Mouse (Mus musculus) CH12.LX (cell line): Measurements from ENCODE around the gene Coro6. TPM values are rescaled to one million over a fixed set of nuclear protein-coding genes. Genes with fewer than 3 reads are reported as not detected.
A peak's percentile ranks its signal among the peaks of the same experiment; 100 is the strongest.

Experiments
- DNase-seq: peaks from one replicate; pipeline ENCODE4 v3.0.0-alpha.2; 2013; ENCODE audit errors: extremely low read depth
- H3K27ac ChIP-seq: 2 replicates; pipeline ENCODE4 v1.5.1; 2012; ENCODE audit warnings: low read depth, mild to moderate bottlenecking, control low read depth, moderate library complexity; ENCODE audit not compliant: insufficient read depth
- H3K27me3 ChIP-seq: replicated peaks from 2 replicates; pipeline ENCODE3; 2012; ENCODE audit warnings: inconsistent platforms
- H3K36me3 ChIP-seq, 2 experiments: replicated peaks in 1 of 2; 2 replicates each; pipeline versions ENCODE3 to v1.6.1; 2012; ENCODE audit warnings: inconsistent platforms in 1 of 2, low read length in 1 of 2, mild to moderate bottlenecking in 1 of 2, mixed read lengths in 1 of 2, moderate library complexity in 1 of 2; ENCODE audit not compliant: control insufficient read depth in 1 of 2, insufficient read depth in 1 of 2
- H3K4me1 ChIP-seq, 2 experiments: 2 replicates each; pipeline ENCODE4 v1.6.1; 2012; ENCODE audit warnings: inconsistent platforms in 1 of 2, moderate library complexity in 1 of 2; ENCODE audit not compliant: insufficient read depth in 2 of 2, control insufficient read depth in 1 of 2
- H3K4me2 ChIP-seq: 2 replicates; pipeline ENCODE4 v1.6.1; 2012; ENCODE audit warnings: low read depth, mild to moderate bottlenecking, control low read depth; ENCODE audit not compliant: poor library complexity, insufficient read depth, severe bottlenecking
- H3K4me3 ChIP-seq, 3 experiments: fragments of 150-350 bp in 1 of 3; sonication (generic) in 1 of 3; replicated peaks in 1 of 3; 2 replicates each; pipeline versions ENCODE3 to v1.5.1; 2011 to 2012; ENCODE audit warnings: low read depth in 2 of 3, low read length in 2 of 3, mild to moderate bottlenecking in 2 of 3, moderate library complexity in 2 of 3, control low read depth in 1 of 3, improper control_type of control experiment in 1 of 3, inconsistent platforms in 1 of 3, mixed read lengths in 1 of 3; ENCODE audit not compliant: poor library complexity in 1 of 3
- H3K79me2 ChIP-seq: replicated peaks from 2 replicates; pipeline ENCODE4 v1.6.1; 2012; ENCODE audit warnings: mild to moderate bottlenecking, moderate library complexity; ENCODE audit not compliant: control insufficient read depth, poor library complexity, insufficient read depth, severe bottlenecking; ENCODE audit errors: extremely low read depth
- H3K9ac ChIP-seq: 2 replicates; pipeline ENCODE4 v1.6.1; 2012; ENCODE audit warnings: low read depth, mild to moderate bottlenecking, control low read depth, moderate library complexity; ENCODE audit not compliant: insufficient read depth
- H3K9me3 ChIP-seq: replicated peaks from 2 replicates; pipeline ENCODE3; 2012; ENCODE audit warnings: low read length, inconsistent platforms, mixed read lengths
- BHLHE40 ChIP-seq: IDR thresholded peaks from 2 replicates; pipeline ENCODE4 v1.6.1; 2011; ENCODE audit warnings: mild to moderate bottlenecking, low read depth, low read length, improper control_type of control experiment
- CHD1 ChIP-seq: IDR thresholded peaks from 2 replicates; pipeline ENCODE4 v1.6.1; 2012; ENCODE audit warnings: low read depth, low read length, improper control_type of control experiment, inconsistent platforms
- CHD2 ChIP-seq: IDR thresholded peaks from 2 replicates; pipeline ENCODE4 v1.6.1; 2011; ENCODE audit warnings: low read length, improper control_type of control experiment
- CTCF ChIP-seq, 2 experiments: IDR thresholded peaks in 1 of 2; conservative IDR thresholded peaks in 1 of 2; 2 replicates each; pipeline ENCODE4 v1.5.1; 2011 to 2012; ENCODE audit warnings: low read depth in 2 of 2, low read length in 2 of 2, improper control_type of control experiment in 1 of 2, inconsistent platforms in 1 of 2, mild to moderate bottlenecking in 1 of 2, moderate library complexity in 1 of 2
- E2F4 ChIP-seq: IDR thresholded peaks from 2 replicates; pipeline ENCODE4 v1.6.1; 2011; ENCODE audit warnings: low read depth, low read length, improper control_type of control experiment; ENCODE audit not compliant: insufficient replicate concordance
- ELF1 ChIP-seq: IDR thresholded peaks from 2 replicates; pipeline ENCODE4 v1.6.1; 2014; ENCODE audit warnings: low read depth, mild to moderate bottlenecking, inconsistent platforms, low read length, improper control_type of control experiment
- EP300 ChIP-seq: IDR thresholded peaks from 2 replicates; pipeline ENCODE4 v1.6.1; 2011; ENCODE audit warnings: low read length, improper control_type of control experiment
- ETS1 ChIP-seq: conservative IDR thresholded peaks from 2 replicates; pipeline ENCODE4 v1.6.1; 2012; ENCODE audit warnings: low read depth, mild to moderate bottlenecking, inconsistent platforms, low read length, improper control_type of control experiment, moderate library complexity
- GABPA ChIP-seq: IDR thresholded peaks from 2 replicates; pipeline ENCODE4 v1.6.1; 2012; ENCODE audit warnings: low read depth, low read length, improper control_type of control experiment, inconsistent platforms; ENCODE audit not compliant: insufficient replicate concordance
- HCFC1 ChIP-seq: IDR thresholded peaks from 2 replicates; pipeline ENCODE4 v1.6.1; 2012; ENCODE audit warnings: low read depth, mild to moderate bottlenecking, inconsistent platforms, low read length, improper control_type of control experiment
- IRF4 ChIP-seq: IDR thresholded peaks from 2 replicates; pipeline ENCODE4 v1.6.1; 2014; ENCODE audit warnings: low read depth, mild to moderate bottlenecking, inconsistent platforms, low read length, improper control_type of control experiment
- JUN ChIP-seq: IDR thresholded peaks from 2 replicates; pipeline ENCODE4 v1.6.1; 2011; ENCODE audit warnings: low read depth, mild to moderate bottlenecking, low read length, improper control_type of control experiment, moderate library complexity; ENCODE audit not compliant: insufficient read depth
- JUND ChIP-seq: conservative IDR thresholded peaks from 2 replicates; pipeline ENCODE4 v1.6.1; 2011; ENCODE audit warnings: low read depth, low read length, improper control_type of control experiment
- KAT2A ChIP-seq: IDR thresholded peaks from 2 replicates; pipeline ENCODE4 v1.6.1; 2012; ENCODE audit warnings: low read length, improper control_type of control experiment, inconsistent platforms; ENCODE audit not compliant: insufficient replicate concordance
- MAFK ChIP-seq: IDR thresholded peaks from 2 replicates; pipeline ENCODE4 v1.6.1; 2011; ENCODE audit warnings: low read length, improper control_type of control experiment; ENCODE audit not compliant: insufficient replicate concordance
- MAX ChIP-seq: IDR thresholded peaks from 2 replicates; pipeline ENCODE4 v1.6.1; 2011; ENCODE audit warnings: low read length, improper control_type of control experiment
- MAZ ChIP-seq: IDR thresholded peaks from 2 replicates; pipeline ENCODE4 v1.6.1; 2012; ENCODE audit warnings: low read depth, mild to moderate bottlenecking, inconsistent platforms, low read length, improper control_type of control experiment, moderate library complexity
- MEF2A ChIP-seq: IDR thresholded peaks from 2 replicates; pipeline ENCODE4 v1.6.1; 2014; ENCODE audit warnings: low read depth, mild to moderate bottlenecking, inconsistent platforms, low read length, improper control_type of control experiment, borderline replicate concordance
- MXI1 ChIP-seq: IDR thresholded peaks from 2 replicates; pipeline ENCODE4 v1.6.1; 2011; ENCODE audit warnings: mild to moderate bottlenecking, low read depth, low read length, improper control_type of control experiment
- MYC ChIP-seq: IDR thresholded peaks from 2 replicates; pipeline ENCODE4 v1.6.1; 2011; ENCODE audit warnings: low read depth, mild to moderate bottlenecking, improper control_type of control experiment, low read length
- NELFE ChIP-seq: IDR thresholded peaks from 2 replicates; pipeline ENCODE4 v1.6.1; 2011; ENCODE audit warnings: low read depth, low read length, improper control_type of control experiment
- NRF1 ChIP-seq: IDR thresholded peaks from 2 replicates; pipeline ENCODE4 v1.6.1; 2014; ENCODE audit warnings: low read depth, mild to moderate bottlenecking, inconsistent platforms, low read length, improper control_type of control experiment, moderate library complexity
- PAX5 ChIP-seq: IDR thresholded peaks from 2 replicates; pipeline ENCODE4 v1.6.1; 2012; ENCODE audit warnings: low read length, inconsistent platforms, mixed read lengths
- POLR2A ChIP-seq: IDR thresholded peaks from 2 replicates; pipeline ENCODE4 v1.6.1; 2011; ENCODE audit warnings: low read depth, mild to moderate bottlenecking, improper control_type of control experiment, low read length
- POLR2AphosphoS2 ChIP-seq: IDR thresholded peaks from 2 replicates; pipeline ENCODE4 v1.6.1; 2011; ENCODE audit warnings: low read depth, low read length, improper control_type of control experiment
- RAD21 ChIP-seq: IDR thresholded peaks from 2 replicates; pipeline ENCODE4 v1.6.1; 2011; ENCODE audit warnings: low read depth, mild to moderate bottlenecking, low read length, improper control_type of control experiment, moderate library complexity
- RCOR1 ChIP-seq: conservative IDR thresholded peaks from 2 replicates; pipeline ENCODE4 v1.6.1; 2012; ENCODE audit warnings: low read depth, mild to moderate bottlenecking, inconsistent platforms, low read length, improper control_type of control experiment
- SIN3A ChIP-seq: IDR thresholded peaks from 2 replicates; pipeline ENCODE4 v1.6.1; 2012; ENCODE audit warnings: low read length, improper control_type of control experiment, inconsistent platforms
- SMC3 ChIP-seq: IDR thresholded peaks from 2 replicates; pipeline ENCODE4 v1.6.1; 2011; ENCODE audit warnings: low read depth, low read length, improper control_type of control experiment
- TBP ChIP-seq: conservative IDR thresholded peaks from 2 replicates; pipeline ENCODE4 v1.6.1; 2011; ENCODE audit warnings: low read depth, low read length, improper control_type of control experiment
- TCF12 ChIP-seq: IDR thresholded peaks from 2 replicates; pipeline ENCODE4 v1.6.1; 2014; ENCODE audit warnings: low read depth, mild to moderate bottlenecking, inconsistent platforms, low read length, improper control_type of control experiment
- UBTF ChIP-seq: IDR thresholded peaks from 2 replicates; pipeline ENCODE4 v1.6.1; 2012; ENCODE audit warnings: low read depth, mild to moderate bottlenecking, inconsistent platforms, low read length, improper control_type of control experiment, moderate library complexity
- USF1 ChIP-seq: IDR thresholded peaks from 2 replicates; pipeline ENCODE4 v1.6.1; 2014; ENCODE audit warnings: low read depth, mild to moderate bottlenecking, inconsistent platforms, low read length, improper control_type of control experiment
- USF2 ChIP-seq: conservative IDR thresholded peaks from 2 replicates; pipeline ENCODE4 v1.6.1; 2011; ENCODE audit warnings: low read depth, low read length, improper control_type of control experiment
- ZC3H11A ChIP-seq: IDR thresholded peaks from 2 replicates; pipeline ENCODE4 v1.6.1; 2012; ENCODE audit warnings: low read depth, mild to moderate bottlenecking, inconsistent platforms, low read length, improper control_type of control experiment
- ZKSCAN1 ChIP-seq: IDR thresholded peaks from 2 replicates; pipeline ENCODE4 v1.6.1; 2012; ENCODE audit warnings: low read depth, inconsistent platforms, low read length, improper control_type of control experiment, borderline replicate concordance
- ZMIZ1 ChIP-seq: IDR thresholded peaks from 2 replicates; pipeline ENCODE4 v1.6.1; 2012; ENCODE audit warnings: low read depth, mild to moderate bottlenecking, inconsistent platforms, low read length, improper control_type of control experiment
- ZNF384 ChIP-seq: IDR thresholded peaks from 2 replicates; pipeline ENCODE4 v1.6.1; 2012; ENCODE audit warnings: low read depth, low read length, improper control_type of control experiment, inconsistent platforms
- dilution Hi-C: fragments of 300-500 bp; cut with MboI; formaldehyde crosslinking; loops from 2 replicates; pipeline ENCODE4 v1.14.3; 2020; ENCODE audit warnings: low sequenced_read_pairs; ENCODE audit not compliant: extremely low pct_unique_long_range_greater_than_20kb, extremely low pct_ligation_motif_present
- in situ Hi-C: fragments of 300-500 bp; cut with MboI; formaldehyde crosslinking; loops from 3 replicates; pipeline ENCODE4 v1.14.3; 2019; ENCODE audit warnings: low sequenced_read_pairs, low pct_ligation_motif_present, low pct_unique_long_range_greater_than_20kb, mixed read lengths
- polyA plus RNA-seq: library from polyadenylated mRNA; unstranded; fragments of >175 nt; gene quantifications from 2 replicates; pipeline ENCODE4 v1.2.1, GENCODE M21; 2012; ENCODE audit warnings: low read depth; ENCODE audit not compliant: insufficient read length
- total RNA-seq, 2 experiments: library from RNA; depleted of rRNA; stranded (reverse); fragments of 300-350 nt in 1 of 2; fragments of >200 nt in 1 of 2; gene quantifications; 2 replicates each; pipeline ENCODE4 v1.2.3; 2012 to 2014

The Coro6 gene
- total and polyA plus RNA-seq, 3 experiments = 0.25 to 0.39 TPM; not detected in 1

DNA sequence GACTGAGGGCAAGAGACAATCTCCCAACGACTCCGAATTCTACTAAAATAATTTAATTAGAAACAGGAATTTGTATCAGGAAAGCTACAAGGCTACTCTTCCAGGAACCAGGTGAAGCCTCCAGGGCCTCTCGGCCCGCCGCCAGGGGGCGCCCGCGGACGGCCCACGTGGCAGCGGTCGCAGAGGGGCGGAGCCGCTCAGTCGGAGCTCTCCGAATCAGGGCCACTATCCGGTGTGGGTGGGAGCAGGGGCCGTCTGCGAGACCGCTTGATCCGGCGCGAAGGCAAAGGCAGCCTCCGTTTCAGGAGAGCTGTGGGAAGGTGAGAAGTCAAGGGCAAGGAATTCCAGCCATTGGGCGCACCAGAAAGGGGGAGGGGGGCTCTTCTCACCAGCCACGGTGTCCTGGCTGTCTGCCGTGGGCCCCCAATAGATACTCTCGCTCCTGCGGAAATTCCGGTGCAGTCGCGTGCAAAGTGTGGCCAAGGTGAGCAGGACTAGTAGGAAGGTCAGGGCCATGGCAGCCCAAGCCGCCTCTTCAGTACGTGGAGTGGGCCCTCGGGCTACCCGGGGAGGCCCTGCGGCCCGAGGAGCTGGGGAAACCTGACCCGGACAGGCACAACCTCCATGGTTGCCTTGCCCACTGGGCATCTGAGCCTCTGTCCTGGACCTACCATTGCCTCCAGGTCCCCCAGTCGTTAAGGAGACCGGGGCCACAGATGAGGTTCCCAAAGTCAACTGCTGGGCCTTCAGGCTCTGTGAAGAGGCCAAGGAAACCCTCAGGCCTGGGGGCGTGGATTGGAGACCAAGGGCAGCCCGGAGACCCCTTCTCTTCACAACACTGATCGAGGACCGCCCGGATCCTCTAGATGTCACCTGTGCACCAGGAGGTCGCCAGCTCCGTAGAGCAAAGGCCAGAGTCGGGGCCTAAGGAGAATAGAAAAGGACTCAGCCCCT is 46.1 kb downstream of the Coro6 start:
- dilution Hi-C loops (no loop called here), in situ Hi-C loops (no loop called here)
- H3K27ac ChIP-seq = no peak overlapping the region
- H3K4me1 ChIP-seq = peaks cover 10 to 30% of the 10 kb centered on the region in 2 experiments
- H3K4me2 ChIP-seq = peak overlapping the region; percentile 81
- H3K4me3 ChIP-seq = peak overlapping the region; percentile 25 to 55 (median 40)
- H3K79me2 ChIP-seq = no peaks in the 10 kb centered on the region
- peak; percentile 81 for DNase-seq
- H3K27me3 ChIP-seq = no peaks in the 10 kb centered on the region
- H3K9ac ChIP-seq = peak overlapping the region; percentile 45; the same call in 1 of the 2 replicates
- peaks cover 43 to 73% of the 10 kb centered on the region in 2 experiments for H3K36me3 ChIP-seq
- TF ChIP-seq UBTF (no peak), MAZ (no peak), GABPA (no peak), CHD2 (peak; percentile 47; the same call in 1 of the 2 replicates), EP300 (no peak), RCOR1 (0 out of 2 replicates have a peak, but pooled peaks have one; percentile 20), MAFK (no peak), JUN (no peak), POLR2A (peak; percentile 75), POLR2AphosphoS2 (no peak; the same call in 1 of the 2 replicates), IRF4 (no peak), MAX (peak; percentile 97), CHD1 (no peak), ZNF384 (no peak), ZKSCAN1 (no peak), MYC (peak; percentile 99), NELFE (peak; percentile 48; the same call in 1 of the 2 replicates), ZMIZ1 (no peak), USF2 (peak; percentile 72), TBP (no peak), BHLHE40 (peak; percentile 55; the same call in 1 of the 2 replicates), HCFC1 (peak; percentile 60), PAX5 (no peak), USF1 (peak; percentile 89), ZC3H11A (0 out of 2 replicates have a peak, but pooled peaks have one; percentile 11), MEF2A (no peak), KAT2A (no peak), JUND (no peak), MXI1 (peak; percentile 100), ELF1 (peak; percentile 64), SMC3 (peak; percentile 91), TCF12 (peak; percentile 49), CTCF (conservative IDR thresholded peaks at IDR 0.05 in 1 of 2, IDR thresholded peaks at IDR 0.05 in 1 of 2; ENCODE audit: low read depth in 2 of 2, low read length in 2 of 2) (peak; percentile 88 to 98), NRF1 (no peak), ETS1 (no peak), SIN3A (peak; percentile 94), E2F4 (no peak), RAD21 (peak; percentile 70)
- no peaks in the 10 kb centered on the region for H3K9me3 ChIP-seq
